Mouse (Mus musculus) megakaryocyte, embryonic 14.5 days (primary cell): Measurements from ENCODE around the gene Pold4.

Source experiments
- FLI1 ChIP-seq: IDR thresholded peaks from 2 replicates; pipeline ENCODE4 v1.6.1; 2012; ENCODE audit warnings: low read length, inconsistent platforms, mixed read lengths
- GATA1 ChIP-seq: IDR thresholded peaks from 3 replicates; pipeline ENCODE4 v1.6.1; 2012; ENCODE audit warnings: mixed read lengths, low read length, inconsistent platforms, borderline replicate concordance

DNA sequence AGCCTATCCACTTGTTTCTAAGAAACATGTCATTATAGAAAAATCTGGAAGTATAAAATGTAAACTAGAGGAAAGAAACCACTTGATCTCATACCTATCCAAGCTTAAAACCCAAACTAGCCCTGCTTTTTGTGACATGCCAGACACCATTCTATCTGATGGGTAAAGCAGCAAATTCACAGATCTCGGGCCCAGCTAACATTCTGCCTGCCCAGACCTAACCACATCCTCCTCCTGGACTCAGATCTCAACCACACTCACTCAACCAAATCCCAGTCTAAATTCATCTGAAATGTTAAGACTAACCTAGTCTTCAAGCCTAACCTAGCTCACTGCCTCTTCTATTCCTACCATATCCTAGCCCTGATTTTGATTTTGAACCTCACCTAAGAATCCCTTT lies 12.9 kb upstream of the Pold4 start:
- TF ChIP-seq GATA1: no peak
- no peak for TF ChIP-seq FLI1
